Mouse (Mus musculus) hindbrain, embryonic 16.5 days (tissue): ENCODE data around the gene Foxo3. TPM values are rescaled to one million over a fixed set of nuclear protein-coding genes. Genes with fewer than 3 reads are reported as not detected.

ENCODE experiments used
- ATAC-seq: fragments of 200-750 bp; cut with Nextera tagmentation; 2 replicates; pipeline ENCODE4 v1.8.0; 2017; ENCODE audit warnings: moderate TSS enrichment, moderate library complexity
- H3K27ac ChIP-seq: fragments of 300-500 bp; sonication (generic); 2 replicates; pipeline ENCODE4 v1.5.1; 2014; ENCODE audit warnings: low read depth, mild to moderate bottlenecking, control low read depth, low read length, moderate library complexity
- H3K27me3 ChIP-seq: fragments of 300-500 bp; sonication (generic); replicated peaks from 2 replicates; pipeline ENCODE4 v1.6.1; 2014; ENCODE audit warnings: low read length; ENCODE audit not compliant: control insufficient read depth, insufficient read depth
- H3K36me3 ChIP-seq: fragments of 300-500 bp; sonication (generic); 2 replicates; pipeline ENCODE4 v1.6.1; 2014; ENCODE audit warnings: mild to moderate bottlenecking, low read length, moderate library complexity, mixed read lengths; ENCODE audit not compliant: control insufficient read depth, insufficient read depth
- H3K4me1 ChIP-seq: fragments of 300-500 bp; sonication (generic); 2 replicates; pipeline ENCODE4 v1.6.1; 2014; ENCODE audit warnings: low read depth, low read length; ENCODE audit not compliant: control insufficient read depth, insufficient read depth
- H3K4me2 ChIP-seq: fragments of 300-500 bp; sonication (generic); 2 replicates; pipeline ENCODE4 v1.6.1; 2014; ENCODE audit warnings: mild to moderate bottlenecking, low read length, control low read depth, moderate library complexity
- H3K4me3 ChIP-seq: fragments of 300-500 bp; sonication (generic); 2 replicates; pipeline ENCODE4 v1.5.1; 2014; ENCODE audit warnings: mild to moderate bottlenecking, low read length, control low read depth, moderate library complexity
- H3K9ac ChIP-seq: fragments of 300-500 bp; sonication (generic); 2 replicates; pipeline ENCODE4 v1.6.1; 2014; ENCODE audit warnings: low read depth, mild to moderate bottlenecking, control low read depth, low read length, moderate library complexity
- H3K9me3 ChIP-seq: fragments of 300-500 bp; sonication (generic); 2 replicates; pipeline ENCODE4 v1.6.1; 2014; ENCODE audit warnings: mild to moderate bottlenecking, low read length, moderate library complexity; ENCODE audit not compliant: control insufficient read depth
- WGBS: fragments of 180-500 bp; shearing (Covaris S2); extraction: QIAGEN DNeasy Blood & Tissue Kit; methylation state at CpG from one replicate; pipeline ENCODE4 v1.1.7; 2014; 5-methylcytosine and 5-hydroxymethylcytosine counted together
- polyA plus RNA-seq: library from polyadenylated mRNA; unstranded; fragments of >200 nt; fragmentation: Nextera tagmentation; extraction: Ambion mirVana; gene quantifications from 2 replicates; pipeline ENCODE4 v1.2.1, GENCODE M21; 2015

Foxo3 gene
- polyA plus RNA-seq, 1 experiment from 2014 or later = 4.4 TPM

DNA sequence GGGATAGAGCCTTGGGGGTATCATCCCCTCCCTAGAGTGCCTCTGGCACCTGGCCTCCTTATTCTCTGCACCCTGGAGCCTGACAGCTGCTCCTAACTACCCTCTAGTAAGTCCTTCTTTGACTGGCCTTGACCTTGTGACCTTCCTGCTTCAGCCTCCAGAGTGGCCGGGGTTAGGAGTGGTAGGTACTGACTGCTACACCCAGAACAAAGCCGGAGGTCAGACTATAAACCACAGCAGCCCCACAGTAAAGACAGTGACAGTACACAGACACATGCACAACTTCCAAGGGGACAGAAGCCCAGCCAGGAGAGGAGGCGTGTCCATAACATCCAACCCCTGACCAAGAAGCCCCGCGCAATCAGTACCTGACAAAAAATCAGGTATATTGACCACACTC, 106.4 kb downstream of the Foxo3 start:
- ATAC-seq = no peak
- H3K4me3 ChIP-seq = no peak overlapping the region
- H3K9ac ChIP-seq = no peak overlapping the region
- 78% methylated on average over 5 of the region's 5 CpGs for WGBS
- no peak overlapping the region for H3K4me2 ChIP-seq
- no peaks in the 10 kb centered on the region for H3K27me3 ChIP-seq
- no peaks in the 10 kb centered on the region for H3K9me3 ChIP-seq
- H3K27ac ChIP-seq = no peak overlapping the region
- H3K4me1 ChIP-seq = no peaks in the 10 kb centered on the region
- H3K36me3 ChIP-seq = no peaks in the 10 kb centered on the region

DNA sequence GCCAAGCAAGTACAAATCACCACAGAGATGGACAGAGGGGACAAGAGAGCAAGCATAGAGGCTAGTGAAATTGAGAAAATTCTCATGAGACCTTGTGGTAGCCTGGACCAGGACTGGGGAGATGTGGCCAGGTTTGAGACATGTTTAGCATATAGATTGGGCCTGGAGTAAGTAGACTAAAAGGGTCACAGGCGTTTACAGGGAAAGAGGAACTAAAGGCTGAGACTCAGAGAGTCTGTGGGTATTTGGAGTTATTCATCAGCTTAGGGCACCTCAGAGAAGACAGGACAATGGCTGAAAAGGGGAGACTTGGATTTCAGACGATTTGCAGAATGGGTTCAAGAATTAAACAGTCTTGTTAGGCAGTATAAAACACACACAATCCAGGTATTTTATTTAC, 121.8 kb downstream of the Foxo3 start:
- no peaks in the 10 kb centered on the region for H3K4me1 ChIP-seq

DNA sequence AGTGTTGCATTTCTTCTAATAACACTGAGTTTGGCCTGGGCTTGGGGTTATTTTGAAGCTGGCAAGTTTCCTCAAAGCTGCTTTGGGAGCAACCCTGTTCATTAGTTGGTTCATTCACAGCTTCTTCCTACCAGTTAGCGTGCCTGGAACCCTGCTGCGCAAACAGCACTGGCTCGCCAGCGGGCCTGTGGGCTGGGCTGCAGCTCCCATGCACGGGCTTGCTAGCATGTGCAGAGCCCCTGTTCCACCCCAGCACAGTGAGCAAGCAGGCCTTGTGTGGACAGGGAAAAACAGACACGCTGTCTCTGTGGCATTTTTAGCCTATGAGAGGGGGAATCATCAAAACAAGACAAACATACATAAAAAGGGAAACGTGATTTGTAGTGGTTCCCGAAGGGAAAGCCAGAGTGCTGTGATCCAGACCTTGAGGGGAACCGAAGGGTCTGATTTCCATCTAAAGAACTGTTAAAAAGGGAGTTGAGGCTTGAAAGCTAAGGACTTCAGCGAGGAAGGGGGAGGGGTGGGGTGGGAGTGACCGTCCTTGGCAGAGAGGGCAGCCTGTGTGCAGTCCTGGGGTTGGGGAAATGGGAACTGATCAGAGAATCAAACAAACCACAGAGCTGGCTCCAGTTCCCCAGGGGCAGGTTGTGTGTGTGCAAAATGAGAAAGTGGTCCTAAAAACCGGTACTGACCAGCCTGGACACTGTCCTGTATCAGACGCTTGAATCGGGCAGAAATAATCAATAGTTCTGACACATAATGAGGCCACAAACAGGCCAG, 123.9 kb downstream of the Foxo3 start:
- Histone ChIP-seq H3K27ac (no peak overlapping the region), H3K4me3 (no peak overlapping the region), H3K4me1 (no peaks in the 10 kb centered on the region), H3K27me3 (no peaks in the 10 kb centered on the region), H3K36me3 (no peaks in the 10 kb centered on the region), H3K9ac (no peak overlapping the region), H3K4me2 (no peak overlapping the region), H3K9me3 (peaks cover 9% of the 10 kb centered on the region)
- WGBS = 39% methylated on average over 14 of the region's 14 CpGs
- ATAC-seq = peak; percentile 65; the same call in 1 of the 2 replicates

More for the DNA sequence above, 121.8 kb downstream of the Foxo3 start:
- H3K36me3 ChIP-seq = no peaks in the 10 kb centered on the region
- H3K27ac ChIP-seq = no peak overlapping the region
- no peak overlapping the region for H3K4me2 ChIP-seq
- no peak overlapping the region for H3K4me3 ChIP-seq
- peaks cover 11% of the 10 kb centered on the region for H3K9me3 ChIP-seq
- no peaks in the 10 kb centered on the region for H3K27me3 ChIP-seq
- no peak overlapping the region for H3K9ac ChIP-seq
- 64% methylated on average over 2 of the region's 2 CpGs for WGBS
- no peak for ATAC-seq

DNA sequence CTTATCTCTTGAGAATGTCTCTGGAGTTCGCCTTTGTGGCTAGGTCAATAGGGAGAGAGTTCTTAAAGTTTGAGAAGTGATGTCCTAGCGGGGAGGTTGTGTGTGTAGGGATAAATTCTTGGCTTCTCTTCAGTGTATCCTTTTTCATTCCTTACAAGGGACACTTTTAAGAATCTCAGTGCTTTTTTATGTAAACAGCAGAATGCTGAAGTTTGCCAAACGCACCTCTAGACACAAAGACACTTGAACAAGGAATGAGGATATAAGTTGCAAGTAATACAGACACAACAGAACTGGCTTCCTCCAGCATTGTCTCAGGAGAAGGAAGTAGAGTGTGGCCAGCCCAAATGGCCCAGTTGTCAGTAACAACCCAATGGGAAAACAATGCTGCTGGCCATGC, 126.8 kb downstream of the Foxo3 start:
- no peak for ATAC-seq
- H3K9me3 ChIP-seq = no peaks in the 10 kb centered on the region
- no peaks in the 10 kb centered on the region for H3K27me3 ChIP-seq
- no peaks in the 10 kb centered on the region for H3K36me3 ChIP-seq
- H3K9ac ChIP-seq = no peak overlapping the region
- 94% methylated on average over 3 of the region's 3 CpGs for WGBS
- no peak overlapping the region for H3K4me2 ChIP-seq
- H3K4me3 ChIP-seq = no peak overlapping the region
- no peak overlapping the region for H3K27ac ChIP-seq
- H3K4me1 ChIP-seq = no peaks in the 10 kb centered on the region

DNA sequence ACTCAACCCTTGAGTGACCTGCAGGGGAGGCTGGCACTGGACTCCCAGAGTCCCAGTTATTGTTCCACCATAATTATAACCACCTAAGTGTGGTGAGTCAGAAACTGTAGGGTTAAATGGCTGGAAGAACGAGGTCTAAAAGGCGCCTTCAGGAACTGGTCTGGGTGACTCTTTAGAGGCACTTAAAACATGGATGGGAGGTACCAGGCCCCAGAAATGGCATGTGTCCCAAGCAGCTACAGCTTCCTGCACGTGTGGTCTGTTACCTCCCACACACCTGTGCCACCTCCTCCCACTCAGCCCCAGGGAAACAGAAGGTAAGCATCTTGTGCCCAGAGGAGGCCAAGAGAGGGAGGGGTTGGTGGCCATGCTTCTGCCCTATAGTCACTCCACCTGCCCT, 128.2 kb downstream of the Foxo3 start:
- H3K4me1 ChIP-seq = no peaks in the 10 kb centered on the region
- no peak overlapping the region for H3K9ac ChIP-seq
- H3K27ac ChIP-seq = no peak overlapping the region
- H3K4me3 ChIP-seq = no peak overlapping the region
- 80% methylated on average over 3 of the region's 3 CpGs for WGBS
- no peaks in the 10 kb centered on the region for H3K27me3 ChIP-seq
- ATAC-seq = no peak
- no peaks in the 10 kb centered on the region for H3K36me3 ChIP-seq
- H3K4me2 ChIP-seq = no peak overlapping the region
- no peaks in the 10 kb centered on the region for H3K9me3 ChIP-seq

DNA sequence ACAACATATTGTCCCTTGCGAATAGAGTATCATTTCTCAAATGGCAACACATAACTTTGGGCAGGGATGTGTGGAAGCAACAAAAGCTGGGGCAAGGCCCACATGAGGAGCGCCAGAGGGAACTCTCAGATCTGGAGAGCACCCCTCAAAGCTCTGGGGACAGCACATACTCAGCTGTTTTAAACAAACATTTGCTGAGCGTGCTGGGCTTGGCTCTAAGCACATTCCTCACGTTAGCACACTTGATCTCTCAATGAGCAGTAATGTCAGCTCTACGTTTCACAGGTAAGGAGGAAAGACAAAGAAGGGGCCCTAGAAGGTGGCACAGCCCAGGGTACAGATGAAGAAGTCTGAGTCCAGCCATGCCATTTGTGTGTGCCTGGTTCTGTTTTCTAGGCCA, 131.3 kb downstream of the Foxo3 start:
- Histone ChIP-seq H3K4me1 (no peaks in the 10 kb centered on the region), H3K4me2 (no peak overlapping the region), H3K36me3 (no peaks in the 10 kb centered on the region), H3K4me3 (no peak overlapping the region), H3K27ac (no peak overlapping the region), H3K9me3 (no peaks in the 10 kb centered on the region), H3K9ac (no peak overlapping the region), H3K27me3 (no peaks in the 10 kb centered on the region)
- ATAC-seq = no peak
- 83% methylated on average over 5 of the region's 5 CpGs for whole genome bisulfite sequencing

DNA sequence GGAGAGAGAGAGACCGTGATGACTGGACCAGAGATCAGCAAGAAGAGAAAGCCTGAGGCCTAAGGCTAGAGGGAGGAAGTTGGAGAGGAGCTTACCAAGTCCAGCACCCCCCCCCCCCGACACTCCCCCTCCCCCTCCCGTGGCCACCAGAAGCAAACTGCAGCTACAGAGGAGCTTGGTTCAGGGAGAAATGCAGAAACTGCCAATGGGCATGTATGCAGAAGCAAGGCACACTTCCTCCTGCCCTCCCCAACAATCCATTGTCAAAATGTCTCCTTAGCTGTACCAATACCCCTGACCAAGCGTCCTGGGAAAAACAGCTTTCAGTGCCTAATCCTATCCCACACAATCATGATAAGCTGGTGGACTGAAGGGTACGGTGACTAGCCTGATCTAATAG, 131.8 kb downstream of the Foxo3 start:
- WGBS = 81% methylated on average over 4 of the region's 5 CpGs

DNA sequence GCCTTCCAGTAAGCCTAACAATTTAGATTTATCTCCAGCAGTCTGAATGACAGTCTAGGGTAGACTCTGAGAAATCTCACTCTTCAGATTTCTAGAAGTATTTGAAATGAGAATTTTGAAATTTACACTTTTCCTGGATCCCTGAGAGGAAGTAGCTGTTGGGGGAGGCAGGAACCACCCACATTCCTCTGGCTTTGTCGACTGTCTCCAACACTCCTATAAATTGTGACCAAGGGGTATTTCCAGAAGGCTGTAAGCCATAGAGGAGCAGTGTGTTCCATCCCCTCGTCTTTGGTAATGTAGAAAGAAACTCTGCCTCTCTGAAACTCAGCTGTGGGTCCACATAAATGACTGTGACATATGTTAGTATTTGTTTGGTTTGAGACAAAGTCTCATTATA, 132.4 kb downstream of the Foxo3 start:
- Histone ChIP-seq H3K9ac (no peak overlapping the region), H3K4me3 (no peak overlapping the region), H3K9me3 (no peaks in the 10 kb centered on the region), H3K27ac (no peak overlapping the region), H3K27me3 (no peaks in the 10 kb centered on the region), H3K4me1 (no peaks in the 10 kb centered on the region), H3K36me3 (no peaks in the 10 kb centered on the region), H3K4me2 (no peak overlapping the region)
- 57% methylated on average over 2 of the region's 2 CpGs for WGBS
- ATAC-seq = no peak

More for the DNA sequence above, 131.8 kb downstream of the Foxo3 start:
- no peak overlapping the region for H3K27ac ChIP-seq
- no peaks in the 10 kb centered on the region for H3K27me3 ChIP-seq
- no peaks in the 10 kb centered on the region for H3K36me3 ChIP-seq
- H3K9me3 ChIP-seq = no peaks in the 10 kb centered on the region
- no peak overlapping the region for H3K4me3 ChIP-seq
- no peak for ATAC-seq
- H3K4me2 ChIP-seq = no peak overlapping the region
- H3K4me1 ChIP-seq = no peaks in the 10 kb centered on the region
- no peak overlapping the region for H3K9ac ChIP-seq

DNA sequence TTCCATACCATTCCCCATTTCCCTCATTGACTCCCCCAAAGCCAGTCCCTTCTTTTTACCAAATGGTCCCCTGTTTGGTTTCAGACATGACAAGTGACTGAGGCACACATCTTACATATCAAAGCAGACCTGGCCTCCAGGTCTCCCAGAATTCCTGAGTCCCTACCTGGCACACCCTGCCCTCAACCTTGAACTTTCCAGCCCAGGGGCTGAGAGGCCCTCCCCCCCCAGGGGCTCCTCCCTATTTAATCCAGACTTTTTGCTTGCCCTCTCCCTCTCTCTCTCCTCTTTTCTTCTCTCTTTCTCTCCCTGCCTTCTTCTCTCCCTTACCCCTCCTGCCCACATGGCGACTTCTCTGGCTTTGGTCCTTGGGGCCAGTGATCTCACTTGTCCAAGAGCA, 133.8 kb downstream of the Foxo3 start:
- Histone ChIP-seq H3K36me3 (no peaks in the 10 kb centered on the region), H3K9me3 (0 out of 2 replicates have a peak, but pooled peaks cover under 1% of the 10 kb centered on the region), H3K4me1 (no peaks in the 10 kb centered on the region), H3K4me2 (no peak overlapping the region), H3K9ac (no peak overlapping the region), H3K27me3 (no peaks in the 10 kb centered on the region), H3K27ac (no peak overlapping the region), H3K4me3 (no peak overlapping the region)
- WGBS = 93% methylated on average over 1 of the region's 1 CpGs
- ATAC-seq = no peak
